Mouse (Mus musculus) lung, postnatal 0 days (tissue): ENCODE measurements around the gene Map4. TPM values are rescaled to one million over a fixed set of nuclear protein-coding genes. Genes with fewer than 3 reads are reported as not detected.
A peak's percentile ranks its signal among the peaks of the same experiment; 100 is the strongest.

Source experiments
- ATAC-seq: fragments of 200-750 bp; cut with Nextera tagmentation; 2 replicates; pipeline ENCODE4 v1.8.0; 2017; ENCODE audit warnings: moderate library complexity
- DNase-seq: peaks from one replicate; pipeline ENCODE4 v3.0.0-alpha.2; 2016; ENCODE audit warnings: low spot score
- H3K27ac ChIP-seq: fragments of 300-500 bp; sonication (generic); 2 replicates; pipeline ENCODE4 v1.5.1; 2014; ENCODE audit warnings: antibody characterized with exemption, mild to moderate bottlenecking, low read length, mixed read lengths
- H3K27me3 ChIP-seq: fragments of 300-500 bp; sonication (generic); replicated peaks from 2 replicates; pipeline ENCODE4 v1.6.1; 2014; ENCODE audit warnings: low read length, mixed read lengths; ENCODE audit not compliant: insufficient read depth
- H3K36me3 ChIP-seq: fragments of 300-500 bp; sonication (generic); 2 replicates; pipeline ENCODE4 v1.6.1; 2014; ENCODE audit warnings: low read length, mixed read lengths; ENCODE audit not compliant: insufficient read depth
- H3K4me1 ChIP-seq: fragments of 300-500 bp; sonication (generic); 2 replicates; pipeline ENCODE4 v1.6.1; 2014; ENCODE audit warnings: antibody characterized with exemption, low read depth, low read length, mixed read lengths; ENCODE audit not compliant: insufficient read depth
- H3K4me2 ChIP-seq: fragments of 300-500 bp; sonication (generic); replicated peaks from 2 replicates; pipeline ENCODE4 v1.6.1; 2014; ENCODE audit warnings: low read depth, mild to moderate bottlenecking, low read length, moderate library complexity, mixed read lengths
- H3K4me3 ChIP-seq: fragments of 300-500 bp; sonication (generic); 2 replicates; pipeline ENCODE4 v1.5.1; 2014; ENCODE audit warnings: low read depth, low read length
- H3K9ac ChIP-seq: fragments of 300-500 bp; sonication (generic); replicated peaks from 2 replicates; pipeline ENCODE4 v1.6.1; 2014; ENCODE audit warnings: low read depth, mild to moderate bottlenecking
- H3K9me3 ChIP-seq: fragments of 300-500 bp; sonication (generic); 2 replicates; pipeline ENCODE4 v1.6.1; 2016; ENCODE audit warnings: low read length, mixed read lengths
- CTCF ChIP-seq: IDR thresholded peaks from 2 replicates; pipeline ENCODE4 v1.5.1; 2016; ENCODE audit warnings: antibody characterized with exemption, mild to moderate bottlenecking
- EP300 ChIP-seq: IDR thresholded peaks from 2 replicates; pipeline ENCODE4 v1.6.1; 2016; ENCODE audit warnings: antibody characterized with exemption, mild to moderate bottlenecking, control low read depth
- WGBS: fragments of 180-500 bp; shearing (Covaris S2); extraction: QIAGEN DNeasy Blood & Tissue Kit; methylation state at CpG from one replicate; pipeline ENCODE4 v1.1.7; 2014; 5-methylcytosine and 5-hydroxymethylcytosine counted together
- polyA plus RNA-seq: library from polyadenylated mRNA; unstranded; fragments of >200 nt; fragmentation: Nextera tagmentation; extraction: Ambion mirVana; gene quantifications from 2 replicates; pipeline ENCODE4 v1.2.1, GENCODE M21; 2015

The Map4 gene
- 35.6 and 36.9 TPM in 2 replicates for polyA plus RNA-seq

DNA sequence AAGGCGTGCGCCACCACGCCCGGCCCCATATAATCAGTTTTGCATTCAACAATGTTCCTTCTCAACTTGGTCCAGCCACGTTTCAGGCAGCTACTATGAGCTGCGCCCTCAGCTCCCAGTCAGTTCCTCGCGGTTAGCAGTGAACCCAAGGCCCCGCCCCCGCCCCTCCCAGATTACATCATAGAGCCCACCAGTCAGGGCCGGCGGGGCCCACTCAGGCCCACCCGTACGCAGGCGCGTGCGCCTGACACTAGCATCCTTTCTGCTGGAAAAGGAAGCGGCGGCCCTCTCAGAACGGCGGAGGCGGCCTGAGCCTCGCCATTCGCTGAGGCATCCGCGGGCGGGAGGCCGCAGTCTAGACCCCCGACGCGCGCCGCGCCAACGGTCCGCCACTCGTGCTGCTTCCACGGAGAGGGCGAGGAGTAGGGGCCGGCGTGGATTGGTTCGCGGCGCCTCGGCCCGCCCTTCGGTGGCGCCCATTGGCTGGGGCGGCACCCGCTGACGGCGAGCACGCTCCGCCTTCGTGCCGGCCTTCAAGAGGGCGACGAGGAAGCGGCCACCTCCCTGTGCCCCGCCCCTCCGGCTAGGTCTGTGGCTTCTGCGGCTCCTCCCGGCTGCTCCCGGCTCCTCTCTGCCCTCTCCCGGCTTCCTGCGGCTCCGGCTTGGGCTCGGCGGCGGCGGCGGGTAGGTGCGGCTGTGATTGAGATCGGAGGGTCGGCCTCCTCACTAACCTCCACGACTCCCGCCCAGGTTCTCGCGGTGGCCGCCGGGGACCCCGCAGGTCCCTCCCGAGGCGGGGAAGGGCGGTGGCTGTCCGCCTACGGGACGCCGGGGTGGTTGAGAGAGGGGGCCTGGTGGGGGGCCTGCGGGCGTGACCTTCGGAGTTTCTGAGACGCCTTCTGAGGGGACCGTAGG, at the start of gene Map4:
TSS of gene Map4 (plus strand) at position 204 of the 915 bp plus-strand sequence.
- H3K9me3 ChIP-seq: no peaks in the 10 kb centered on the region
- WGBS: under 1% methylated on average over 69 of the region's 94 CpGs

GRCm38 (mm10) chr9:109886259-109886658, 45.0 kb upstream of the Map4 start:
- WGBS: 57% methylated on average over 4 of the region's 4 CpGs
- no peak overlapping the region for H3K27ac ChIP-seq
- peaks cover 57% of the 10 kb centered on the region for H3K36me3 ChIP-seq
- no peak overlapping the region for H3K4me2 ChIP-seq
- H3K9ac ChIP-seq: no peak overlapping the region
- no peak for DNase-seq
- H3K9me3 ChIP-seq: no peaks in the 10 kb centered on the region
- no peaks in the 10 kb centered on the region for H3K4me1 ChIP-seq
- TF ChIP-seq CTCF: no peak
- no peak for TF ChIP-seq EP300
- no peak for ATAC-seq
- no peaks in the 10 kb centered on the region for H3K27me3 ChIP-seq
- H3K4me3 ChIP-seq: no peak overlapping the region

More for the DNA sequence above, at the start of gene Map4:
- peak within 1 kb of the TSS; percentile 92 for H3K9ac ChIP-seq
- H3K27me3 ChIP-seq: no peaks in the 10 kb centered on the region
- peak within 1 kb of the TSS; percentile 96 for H3K27ac ChIP-seq
- TF ChIP-seq CTCF: peak; percentile 69
- no peak for TF ChIP-seq EP300
- H3K36me3 ChIP-seq: no peaks in the 10 kb centered on the region
- H3K4me2 ChIP-seq: peak within 1 kb of the TSS; percentile 79
- DNase-seq (peak; percentile 98), ATAC-seq (peak; percentile 97)
- H3K4me3 ChIP-seq: peak within 1 kb of the TSS; percentile 93
- H3K4me1 ChIP-seq: no peaks in the 10 kb centered on the region

DNA sequence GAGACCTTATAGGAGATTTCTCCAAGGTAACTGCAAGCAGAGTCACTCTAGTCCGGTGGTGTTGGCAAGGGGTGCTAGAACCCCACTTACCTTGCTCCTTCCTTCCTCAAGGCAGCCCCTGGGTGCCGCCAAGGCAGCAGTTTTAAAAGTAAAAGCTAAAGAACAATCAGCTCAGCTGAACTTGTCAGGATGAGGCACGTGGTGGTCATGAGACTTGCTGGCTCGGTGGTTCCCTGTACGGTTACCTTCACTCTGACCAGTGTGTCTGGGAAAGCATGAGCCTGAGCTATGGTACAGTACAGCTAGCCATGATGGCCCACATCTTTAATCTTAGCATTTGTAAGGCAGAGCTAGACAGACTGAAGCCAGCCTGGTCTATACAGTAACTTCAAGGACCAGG, 43.9 kb upstream of the Map4 start:
- Histone ChIP-seq H3K4me1 (no peaks in the 10 kb centered on the region), H3K4me2 (no peak overlapping the region), H3K9ac (no peak overlapping the region), H3K9me3 (no peaks in the 10 kb centered on the region), H3K36me3 (peaks cover 60% of the 10 kb centered on the region), H3K27ac (no peak overlapping the region), H3K27me3 (no peaks in the 10 kb centered on the region), H3K4me3 (no peak overlapping the region)
- WGBS: 93% methylated on average over 5 of the region's 5 CpGs
- no peak for ATAC-seq
- no peak for DNase-seq
- TF ChIP-seq CTCF: no peak
- TF ChIP-seq EP300: no peak

DNA sequence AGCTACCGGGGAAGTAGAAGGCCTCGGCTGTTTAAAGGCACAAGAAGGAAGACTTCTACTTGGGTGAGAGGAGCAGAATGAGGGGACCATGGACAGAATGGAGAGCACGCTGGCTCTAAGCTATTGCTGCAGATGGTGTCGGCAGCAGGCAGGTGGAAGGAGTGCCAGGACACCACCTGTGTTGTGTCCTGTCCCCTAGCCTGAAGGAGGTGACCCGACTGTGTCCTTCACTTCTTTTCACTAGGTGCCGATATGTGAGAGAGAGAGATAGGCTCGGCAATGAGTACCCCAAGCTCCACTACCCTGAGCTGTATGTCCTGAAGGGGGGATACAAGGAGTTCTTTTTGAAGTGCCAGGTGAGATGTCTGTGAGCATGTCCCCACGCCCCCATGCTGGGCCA, 39.8 kb upstream of the Map4 start:
- Histone ChIP-seq H3K27me3 (no peaks in the 10 kb centered on the region), H3K4me1 (no peaks in the 10 kb centered on the region), H3K4me2 (no peak overlapping the region), H3K9me3 (no peaks in the 10 kb centered on the region), H3K9ac (no peak overlapping the region), H3K36me3 (peaks cover 34% of the 10 kb centered on the region), H3K27ac (no peak overlapping the region), H3K4me3 (no peak overlapping the region)
- no peak for DNase-seq
- WGBS: 91% methylated on average over 8 of the region's 8 CpGs
- ATAC-seq: no peak
- TF ChIP-seq EP300 (no peak), CTCF (no peak)

DNA sequence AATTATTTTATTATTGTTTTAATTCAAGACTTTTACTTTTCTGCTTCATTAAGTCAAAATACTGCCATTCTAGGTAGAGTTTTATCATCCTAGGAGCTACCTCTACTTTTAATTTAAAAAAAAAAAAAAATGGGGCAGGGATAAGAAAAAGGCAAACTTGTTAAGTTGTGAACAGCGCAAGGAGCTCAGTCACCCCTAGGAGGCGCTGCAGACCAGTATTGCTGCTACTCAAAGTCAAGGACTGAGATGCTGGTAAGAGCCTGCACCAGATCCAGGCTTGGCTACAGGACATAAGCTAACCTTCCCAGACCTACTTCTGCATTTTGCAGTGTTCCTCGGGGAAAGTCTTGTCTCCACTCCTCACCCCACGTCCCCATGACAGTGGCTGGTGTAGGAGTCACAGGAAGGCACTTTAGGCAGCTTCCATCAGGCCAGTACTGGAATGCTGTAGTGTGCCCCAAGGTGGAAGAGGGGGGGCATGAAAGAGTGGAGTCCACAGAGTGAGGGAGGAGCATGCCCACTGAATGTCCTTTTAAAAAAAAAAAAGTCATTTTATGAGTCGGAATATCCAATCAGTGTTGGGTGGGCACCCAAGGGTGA, 38.5 kb upstream of the Map4 start:
- Histone ChIP-seq H3K27me3 (no peaks in the 10 kb centered on the region), H3K4me3 (no peak overlapping the region), H3K4me2 (no peak overlapping the region), H3K9me3 (no peaks in the 10 kb centered on the region), H3K36me3 (peaks cover 29% of the 10 kb centered on the region), H3K4me1 (no peaks in the 10 kb centered on the region), H3K9ac (no peak overlapping the region), H3K27ac (no peak overlapping the region)
- DNase-seq (peak; percentile 81), ATAC-seq (peak; percentile 52)
- no peak for TF ChIP-seq EP300
- TF ChIP-seq CTCF: peak; percentile 84
- WGBS: 53% methylated on average over 5 of the region's 5 CpGs

GRCm38 (mm10) chr9:109894413-109895090, 36.7 kb upstream of the Map4 start:
- H3K27ac ChIP-seq: no peak overlapping the region
- 19% methylated on average over 6 of the region's 6 CpGs for WGBS
- no peak overlapping the region for H3K9ac ChIP-seq
- no peak overlapping the region for H3K4me2 ChIP-seq
- no peaks in the 10 kb centered on the region for H3K4me1 ChIP-seq
- H3K9me3 ChIP-seq: no peaks in the 10 kb centered on the region
- ATAC-seq: peak; percentile 82
- peak; percentile 92 for DNase-seq
- H3K4me3 ChIP-seq: no peak overlapping the region
- peaks cover 26% of the 10 kb centered on the region for H3K36me3 ChIP-seq
- H3K27me3 ChIP-seq: no peaks in the 10 kb centered on the region
- TF ChIP-seq CTCF (peak; percentile 93), EP300 (no peak)
